Mouse (Mus musculus): ENCODE measurements at regions not wholly inside any gene's neighbourhood (a gene's known extent, or its start where the extent isn't known, plus 50 kb on each side); places are given as distances from the start of the nearest gene placed in this dataset.
A peak's percentile ranks its signal among the peaks of the same experiment; 100 is the strongest.

DNA sequence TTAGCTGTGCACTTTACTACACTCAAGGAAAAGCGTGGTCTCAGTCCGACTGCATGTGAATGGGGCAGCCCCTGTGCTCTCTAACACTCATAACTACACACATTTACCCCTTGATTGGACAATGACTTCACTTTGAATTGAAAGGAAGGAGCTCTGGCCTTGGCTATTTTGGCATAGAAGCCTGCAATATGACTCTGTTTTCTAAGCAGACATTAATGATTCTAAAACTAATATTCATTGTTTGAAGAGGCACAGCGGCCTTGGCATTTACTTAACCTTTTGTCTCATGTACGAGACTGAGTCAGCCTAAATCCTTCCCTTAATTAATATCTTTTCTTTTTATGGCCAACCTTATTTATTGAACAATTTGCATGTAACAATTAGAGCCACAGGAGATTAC, 879.9 kb downstream of the 5730522E02Rik start:
- no peak for DNase-seq

DNA sequence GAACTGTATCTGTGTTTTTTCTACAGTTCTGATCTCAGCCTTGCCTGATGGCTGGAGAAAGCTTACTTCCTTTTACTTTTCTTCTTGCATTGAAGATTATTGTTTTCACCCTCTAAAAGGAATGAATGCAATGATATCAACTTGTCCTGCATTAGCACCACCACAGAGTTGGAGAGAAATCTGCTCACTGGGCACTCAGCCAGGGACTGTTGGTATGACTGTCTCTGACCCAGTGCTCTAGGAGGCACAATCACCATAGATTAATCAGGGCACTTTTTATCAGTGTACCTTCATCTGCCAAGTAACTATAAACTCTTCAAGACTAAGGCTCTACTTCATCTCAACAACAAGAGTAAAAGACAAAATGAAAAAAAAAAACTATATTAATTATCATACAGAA, 888.1 kb downstream of the 5730522E02Rik start:
- DNase-seq: no peak

DNA sequence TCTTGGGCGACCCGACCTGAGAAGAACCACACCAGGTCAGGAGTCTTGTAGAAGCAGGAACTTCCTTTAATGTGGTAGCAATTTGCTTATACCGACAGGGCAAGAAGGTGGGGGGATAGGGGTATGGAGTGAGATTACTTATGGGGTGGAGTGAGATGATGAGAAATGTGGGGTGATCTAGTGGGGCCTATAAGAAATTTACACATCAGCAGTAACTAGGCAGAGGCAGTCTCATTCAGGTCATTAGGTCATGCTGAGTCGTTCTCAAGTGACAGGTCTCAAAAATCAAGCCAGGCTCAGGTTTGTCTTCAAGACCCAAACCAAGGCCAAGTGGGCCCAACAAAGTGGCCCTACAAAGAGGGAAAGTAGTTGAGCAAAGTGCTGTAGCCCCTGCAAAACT, 889.1 kb downstream of the 5730522E02Rik start:
- no peak for DNase-seq

DNA sequence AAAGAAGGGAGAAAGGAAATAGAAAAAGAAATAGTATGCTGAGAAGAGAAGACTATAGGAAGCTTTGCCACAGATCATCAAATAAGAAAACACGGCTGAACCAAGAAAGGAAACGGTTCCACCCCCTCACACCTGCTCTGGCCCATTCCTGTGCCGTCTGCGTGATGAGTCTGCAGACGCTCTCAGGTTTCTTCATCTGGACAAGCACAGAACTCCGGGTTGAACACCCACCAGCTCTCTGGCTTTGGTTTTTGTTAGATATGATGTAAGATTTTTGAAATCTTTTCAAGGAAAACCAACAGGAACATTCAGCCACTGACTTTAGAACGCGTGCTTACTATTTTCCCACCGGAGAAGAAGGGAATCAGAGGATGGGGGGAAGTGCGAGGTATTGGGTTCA, 895.9 kb downstream of the 5730522E02Rik start:
- no peak for DNase-seq

DNA sequence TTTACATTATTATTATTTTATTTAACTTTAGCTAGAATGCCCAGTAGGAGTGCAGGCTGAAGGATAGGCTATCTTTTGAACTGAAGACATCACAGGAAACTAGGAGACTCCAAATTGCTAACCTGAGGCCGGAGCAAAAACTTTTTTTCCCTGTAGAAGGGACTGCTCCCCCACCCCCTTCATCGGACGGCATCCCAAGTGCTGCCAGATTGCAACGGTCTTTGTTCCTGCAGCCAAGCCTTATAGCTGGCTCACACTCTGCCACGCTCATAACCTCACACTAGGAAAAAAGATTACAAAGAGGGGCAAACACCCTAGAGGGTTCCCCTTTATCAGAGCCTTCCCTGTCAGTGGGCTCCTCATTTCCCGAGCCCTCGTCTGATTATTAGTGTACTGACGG, 896.7 kb downstream of the 5730522E02Rik start:
- DNase-seq: no peak

DNA sequence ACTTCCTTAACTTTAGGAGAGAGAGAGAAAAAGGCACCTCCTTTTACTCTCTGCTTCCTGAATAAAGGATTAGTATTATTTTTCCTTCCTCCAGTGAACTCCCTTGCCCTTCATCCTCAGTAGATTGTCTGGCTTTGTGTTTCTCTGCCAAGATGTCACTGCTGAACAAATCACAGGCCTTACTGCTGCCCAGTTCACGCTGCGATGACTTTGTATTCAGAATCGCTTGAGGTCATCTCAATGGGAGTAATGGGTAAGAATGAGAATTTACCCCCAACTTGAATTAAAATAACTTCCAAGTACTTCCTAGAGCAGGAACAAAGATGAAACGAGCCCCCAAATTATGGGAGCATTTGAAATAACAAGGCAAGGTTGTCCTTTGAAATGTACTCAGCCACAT, 897.3 kb downstream of the 5730522E02Rik start:
- no peak for DNase-seq

DNA sequence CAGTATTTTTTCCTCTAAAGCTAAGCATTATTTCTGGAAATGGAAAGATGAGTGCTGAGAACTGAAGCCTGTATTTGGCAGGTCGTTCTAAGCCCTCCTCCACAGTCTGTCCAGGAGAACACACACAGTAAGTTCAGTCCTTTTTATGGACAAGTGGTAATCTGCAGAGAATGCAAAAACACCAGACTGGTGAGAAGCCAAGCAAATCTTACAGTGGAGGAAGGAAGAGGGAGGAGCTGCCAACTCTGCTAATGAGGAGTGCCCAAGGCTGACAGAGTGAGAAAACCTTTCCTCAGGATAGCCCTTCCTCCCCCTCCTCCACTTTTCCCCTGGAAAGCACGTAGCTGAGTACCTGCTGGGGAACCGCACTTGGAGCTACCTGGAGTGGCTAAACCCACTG, 899.8 kb downstream of the 5730522E02Rik start:
- DNase-seq: no peak

DNA sequence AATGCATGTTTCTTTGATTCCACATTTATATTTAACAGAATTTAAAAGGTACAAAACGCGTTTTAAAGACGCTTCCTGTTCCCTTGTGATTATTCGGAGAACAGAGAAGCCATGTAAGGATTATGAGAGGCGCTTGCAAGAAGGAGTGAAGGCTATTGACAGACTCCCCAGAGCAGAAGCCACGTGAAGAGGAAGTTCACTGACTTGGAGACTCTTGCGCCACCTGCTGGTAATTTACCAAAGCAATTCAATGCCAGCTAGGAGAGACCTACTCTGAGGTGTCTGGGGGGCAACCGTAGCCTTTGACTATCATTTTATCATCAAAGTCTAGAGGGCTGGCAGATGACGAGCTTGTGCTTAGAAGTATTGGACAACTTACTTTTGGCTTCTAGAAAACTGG, 909.4 kb downstream of the 5730522E02Rik start:
- DNase-seq: peak; percentile 26

DNA sequence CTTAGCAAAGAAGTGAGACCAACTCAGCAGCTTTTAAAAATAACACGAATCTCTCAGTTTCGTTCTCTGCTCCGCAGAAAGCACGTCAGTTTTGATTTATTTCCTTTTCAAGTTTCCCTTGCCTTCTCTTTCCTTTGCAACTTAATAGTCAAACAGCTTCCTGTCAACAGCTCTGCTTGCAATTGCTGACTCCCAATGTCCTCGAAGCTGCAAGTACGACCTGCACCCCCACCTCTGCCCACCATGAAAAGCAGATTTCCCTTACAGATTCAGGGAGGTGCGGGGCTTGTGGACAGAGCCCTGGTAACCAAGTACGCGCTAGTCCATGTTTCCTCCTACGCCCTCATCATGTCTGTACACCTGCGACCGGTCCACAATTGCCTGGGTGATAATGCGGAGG, 922.2 kb downstream of the 5730522E02Rik start:
- no peak for DNase-seq

DNA sequence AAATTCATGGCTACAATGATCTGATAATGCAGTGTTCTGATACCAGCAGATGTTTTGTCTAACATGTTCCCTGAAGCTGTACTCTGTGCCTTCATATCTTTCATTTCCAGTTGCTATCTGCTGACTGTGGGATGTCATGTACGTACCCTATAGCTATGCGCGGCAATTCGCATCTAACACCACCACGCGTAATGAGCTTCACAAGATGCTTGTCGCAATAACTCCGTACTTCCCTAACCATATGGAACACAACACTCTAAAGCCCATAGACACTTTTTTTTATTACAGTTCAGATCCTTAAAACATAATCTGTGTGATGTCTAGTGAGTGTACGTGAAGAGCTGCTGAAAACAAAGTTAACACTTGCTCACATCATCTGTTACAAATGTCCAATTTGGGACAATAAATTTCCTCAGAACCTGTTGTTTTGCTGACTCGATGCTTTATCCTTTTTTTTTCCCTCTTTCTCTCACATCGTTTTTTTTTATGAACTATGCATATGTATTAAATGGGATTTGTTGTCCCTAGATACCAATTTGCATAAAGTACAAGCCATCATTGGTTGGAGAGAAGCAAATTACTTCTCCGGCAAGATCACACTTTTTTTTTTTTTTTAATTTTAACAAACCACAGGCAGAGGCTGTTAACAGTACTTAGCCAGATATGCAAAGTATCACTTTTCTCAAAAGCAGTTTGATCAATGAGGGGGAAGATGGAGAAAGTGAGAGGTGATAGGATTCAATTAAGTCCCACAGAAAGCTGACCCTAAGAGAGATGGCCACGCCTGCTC, 922.9 kb downstream of the 5730522E02Rik start:
- DNase-seq: no peak

DNA sequence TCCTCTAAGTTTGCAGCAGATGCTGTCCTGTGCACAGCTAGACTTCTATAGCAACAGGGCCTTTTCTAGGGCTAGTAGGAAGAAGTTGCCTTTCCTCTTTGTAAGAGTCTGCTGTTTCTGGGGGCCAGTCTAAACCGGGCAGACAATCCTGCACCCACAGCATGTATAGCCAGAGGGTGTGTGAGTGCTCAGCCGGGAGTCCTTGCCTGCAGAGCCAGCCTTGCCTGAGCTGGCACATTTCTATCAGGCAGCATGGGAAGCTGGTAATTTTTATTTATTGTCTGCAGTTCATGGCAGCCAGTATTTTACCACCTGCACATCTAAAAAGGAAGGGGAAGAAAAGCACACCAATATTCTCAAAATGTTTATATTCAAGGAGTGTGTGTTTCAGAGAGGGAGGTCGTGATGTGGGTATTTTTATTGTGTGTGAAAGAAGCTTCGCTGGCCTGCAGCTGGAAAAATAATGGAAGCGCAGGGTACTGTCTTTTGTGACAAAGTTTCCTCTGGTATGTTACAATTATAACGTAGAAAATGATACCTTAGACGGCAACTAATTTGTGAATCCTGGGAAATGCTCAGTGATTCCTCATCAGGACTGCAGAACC, 940.5 kb downstream of the 5730522E02Rik start:
- no peak for DNase-seq

DNA sequence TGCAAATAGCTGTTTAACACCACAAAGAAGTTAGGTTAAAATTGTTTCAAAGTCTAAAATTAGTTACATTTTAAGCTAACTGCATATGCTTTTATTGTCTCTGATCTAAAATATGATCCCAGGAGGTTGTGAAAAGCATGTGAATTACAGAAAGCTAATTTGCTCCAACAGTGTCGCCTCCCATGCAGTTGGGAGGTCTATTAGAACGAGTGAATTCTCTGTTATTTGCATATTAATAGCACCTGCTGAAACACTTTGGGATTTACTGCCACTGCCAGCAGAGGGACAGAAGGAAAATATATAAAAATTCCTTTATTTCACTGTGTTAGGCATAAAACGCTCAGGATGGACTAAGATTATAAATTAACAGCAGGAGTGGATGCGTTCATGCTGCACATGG, 947.7 kb downstream of the 5730522E02Rik start:
- no peak for DNase-seq

DNA sequence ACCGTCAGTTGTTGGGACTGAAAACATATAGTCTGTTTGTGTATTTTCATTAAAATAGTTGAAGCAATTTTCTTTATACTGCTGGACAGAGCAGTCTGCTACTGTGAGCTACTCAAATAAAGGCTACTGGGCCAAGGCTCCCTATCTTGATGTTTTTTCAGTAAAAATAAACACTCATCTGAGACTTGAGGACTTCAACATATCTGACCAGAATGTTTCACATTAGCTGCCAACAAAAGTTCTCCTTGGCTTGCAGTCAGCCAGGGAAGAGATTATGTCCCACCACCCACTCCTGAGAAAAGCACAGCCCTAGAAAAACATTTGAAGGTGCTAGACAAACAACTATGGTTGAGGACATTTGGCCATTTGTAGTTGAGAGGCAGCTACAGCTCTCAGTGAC, 950.9 kb downstream of the 5730522E02Rik start:
- DNase-seq: no peak

DNA sequence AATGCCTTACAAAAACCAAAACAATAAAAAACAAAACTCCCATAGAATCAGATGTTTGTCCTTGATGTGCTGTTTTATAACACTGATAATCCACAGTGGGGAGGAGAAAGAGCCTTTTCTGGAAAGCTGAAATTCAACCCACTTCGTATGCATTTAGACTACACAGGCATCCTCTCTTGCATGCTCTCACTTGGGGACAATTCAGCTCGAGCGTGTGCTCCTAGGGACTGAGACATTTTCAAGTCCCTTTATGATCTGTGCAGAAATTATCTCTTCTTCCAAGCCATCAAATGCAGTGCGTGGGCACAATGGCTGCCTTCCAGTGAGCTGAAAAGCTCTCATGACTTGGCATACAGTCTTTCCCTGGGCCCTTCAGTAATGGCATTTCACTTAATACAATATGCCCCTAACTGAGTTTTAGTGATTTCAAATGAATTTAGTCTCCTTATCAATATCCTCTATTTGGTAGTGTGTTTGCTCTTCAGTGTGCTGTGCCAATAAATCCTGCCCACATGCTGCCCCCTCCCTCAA, 977.1 kb downstream of the 5730522E02Rik start:
- no peak for DNase-seq
